Mouse (Mus musculus) C2C12 (cell line): Measurements from ENCODE around the gene Mxra7. TPM values are rescaled to one million over a fixed set of nuclear protein-coding genes. Genes with fewer than 3 reads are reported as not detected.
"Not testable (repeated sequence)": the region's sequence is repeated elsewhere in the genome, so short reads cannot be mapped to it uniquely, and the experiment has no call there.

Experiments used
- H3K27me3 ChIP-seq: one replicate; pipeline ENCODE4 v1.6.1; 2011; ENCODE audit not compliant: control insufficient read depth, insufficient read depth, insufficient read length
- H3K36me3 ChIP-seq: one replicate; pipeline ENCODE4 v1.6.1; 2011; ENCODE audit not compliant: control insufficient read depth, insufficient read depth
- H3K4me3 ChIP-seq: one replicate; pipeline ENCODE4 v1.5.1; 2011; ENCODE audit warnings: mild to moderate bottlenecking, control low read depth; ENCODE audit not compliant: poor library complexity, insufficient read depth, severe bottlenecking
- H3K79me2 ChIP-seq: one replicate; pipeline ENCODE4 v1.6.1; 2011; ENCODE audit not compliant: control insufficient read depth, insufficient read depth
- H3K79me3 ChIP-seq: one replicate; pipeline ENCODE4 v1.6.1; 2011; ENCODE audit warnings: low read depth, control low read depth
- H3ac ChIP-seq: one replicate; pipeline ENCODE3; 2011; ENCODE audit warnings: low read depth; ENCODE audit not compliant: control insufficient read depth, insufficient read length
- CEBPB ChIP-seq: IDR thresholded peaks from one replicate; pipeline ENCODE4 v1.6.1; 2011; ENCODE audit warnings: low read depth, mild to moderate bottlenecking, control low read depth, moderate library complexity
- CTCF ChIP-seq: IDR thresholded peaks from one replicate; pipeline ENCODE4 v1.5.1; 2011; ENCODE audit not compliant: control insufficient read depth, insufficient read depth, insufficient read length
- FOSL1 ChIP-seq: IDR thresholded peaks from one replicate; pipeline ENCODE4 v1.8.0; 2011; ENCODE audit warnings: mild to moderate bottlenecking, low read length; ENCODE audit not compliant: poor library complexity, insufficient read depth, severe bottlenecking
- MAX ChIP-seq: IDR thresholded peaks from one replicate; pipeline ENCODE4 v1.6.1; 2011; ENCODE audit warnings: mild to moderate bottlenecking, control low read depth
- MYOD1 ChIP-seq: IDR thresholded peaks from one replicate; pipeline ENCODE4 v1.6.1; 2011; ENCODE audit warnings: low read depth; ENCODE audit not compliant: control insufficient read depth, insufficient read length
- MYOG ChIP-seq: IDR thresholded peaks from one replicate; pipeline ENCODE4 v1.6.1; 2011; ENCODE audit not compliant: control insufficient read depth, insufficient read length; ENCODE audit errors: extremely low read depth
- USF1 ChIP-seq: IDR thresholded peaks from one replicate; pipeline ENCODE4 v1.6.1; 2011; ENCODE audit warnings: low read depth, mild to moderate bottlenecking, control low read depth, moderate library complexity
- polyA plus RNA-seq: library from polyadenylated mRNA; unstranded; fragments of >200 nt; fragmentation: generic; extraction: Trizol; gene quantifications from one replicate; pipeline ENCODE4 v1.2.1, GENCODE M21; 2012; ENCODE audit warnings: missing spikeins

Mxra7 gene
- polyA plus RNA-seq, 1 experiment, result 70.2 TPM

- Histone ChIP-seq H3K79me2 (peaks cover 76% of the 10 kb centered on the region), H3K27me3 (no peaks in the 10 kb centered on the region), H3K79me3 (peaks cover 58% of the 10 kb centered on the region), H3ac (no peak overlapping the region), H3K4me3 (no peak overlapping the region), H3K36me3 (peaks cover 86% of the 10 kb centered on the region)
- TF ChIP-seq CTCF (no peak), MAX (no peak), CEBPB (no peak), USF1 (no peak), FOSL1 (no peak), MYOG (no peak), MYOD1 (no peak)
These were observed 9.6 kb upstream of the Mxra7 start for GRCm38 (mm10) chr11:116837441-116837840.

GRCm38 (mm10) chr11:116836283-116836682 lies 8.4 kb upstream of the Mxra7 start:
- peak; percentile 65 for TF ChIP-seq MYOD1
- no peak for TF ChIP-seq MYOG
- no peak for TF ChIP-seq CEBPB
- no peak for TF ChIP-seq CTCF
- peak; percentile 64 for TF ChIP-seq MAX
- no peak for TF ChIP-seq USF1
- TF ChIP-seq FOSL1, result no peak
- Histone ChIP-seq H3K36me3 (peaks cover 80% of the 10 kb centered on the region), H3K27me3 (no peaks in the 10 kb centered on the region), H3K79me2 (peaks cover 65% of the 10 kb centered on the region), H3K79me3 (peaks cover 47% of the 10 kb centered on the region), H3ac (peak overlapping the region; percentile 10), H3K4me3 (no peak overlapping the region)

- TF ChIP-seq MYOG (no peak), USF1 (no peak), CEBPB (no peak), FOSL1 (no peak), MYOD1 (no peak), MAX (no peak), CTCF (no peak)
- Histone ChIP-seq H3K4me3 (no peak overlapping the region), H3K79me2 (peaks cover 51% of the 10 kb centered on the region), H3K79me3 (peaks cover 34% of the 10 kb centered on the region), H3K27me3 (no peaks in the 10 kb centered on the region), H3K36me3 (peaks cover 67% of the 10 kb centered on the region), H3ac (no peak overlapping the region)
These were observed 7.1 kb upstream of the Mxra7 start for GRCm38 (mm10) chr11:116834954-116835353.

DNA sequence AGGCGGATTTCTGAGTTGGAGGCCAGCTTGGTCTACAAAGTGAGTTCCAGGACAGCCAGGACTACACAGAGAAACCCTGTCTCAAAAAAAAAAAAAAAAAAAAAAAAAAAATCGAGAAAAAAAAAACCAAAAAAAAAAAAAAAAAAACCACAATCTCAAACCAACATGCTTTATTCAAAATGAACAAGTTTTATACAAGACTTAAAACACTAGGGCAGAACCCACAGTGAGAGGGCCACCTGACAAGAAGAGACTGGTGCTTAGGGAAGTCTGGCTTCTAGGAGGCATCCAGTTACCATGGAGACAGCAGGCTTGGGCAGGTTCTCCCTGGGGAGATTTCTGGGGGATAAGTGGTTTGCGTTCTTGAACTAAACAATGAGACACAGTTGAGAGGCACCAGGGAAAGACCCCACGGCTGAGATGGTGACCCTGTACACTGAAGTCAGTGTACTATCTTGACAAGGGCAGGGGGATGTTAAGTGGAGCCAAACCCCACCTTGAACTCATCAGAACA lies 4.4 kb upstream of the Mxra7 start:
- peaks cover 12% of the 10 kb centered on the region for H3K79me3 ChIP-seq
- no peak overlapping the region for H3ac ChIP-seq
- H3K79me2 ChIP-seq, result peaks cover 35% of the 10 kb centered on the region
- no peak for TF ChIP-seq CTCF
- TF ChIP-seq MAX, result no peak
- peaks cover 40% of the 10 kb centered on the region for H3K36me3 ChIP-seq
- no peak overlapping the region for H3K4me3 ChIP-seq
- H3K27me3 ChIP-seq, result no peaks in the 10 kb centered on the region

GRCm38 (mm10) chr11:116826550-116827504 lies 1.0 kb downstream of the Mxra7 start:
- Histone ChIP-seq H3K27me3 (no peaks in the 10 kb centered on the region), H3K36me3 (peaks cover 9% of the 10 kb centered on the region), H3ac (peak overlapping the region; percentile 94)

GRCm38 (mm10) chr11:116825230-116825629 lies 2.6 kb downstream of the Mxra7 start:
- Histone ChIP-seq H3K27me3 (no peaks in the 10 kb centered on the region), H3K36me3 (peaks cover 10% of the 10 kb centered on the region), H3K79me2 (peaks cover 77% of the 10 kb centered on the region), H3ac (peak overlapping the region; percentile 44), H3K79me3 (peaks cover 43% of the 10 kb centered on the region), H3K4me3 (no peak overlapping the region)
- TF ChIP-seq CEBPB (no peak), MYOD1 (peak; percentile 98)

More at GRCm38 (mm10) chr11:116826550-116827504, 1.0 kb downstream of the Mxra7 start:
- peaks cover 62% of the 10 kb centered on the region for H3K79me2 ChIP-seq
- TF ChIP-seq USF1 (no peak), MYOD1 (no peak), MAX (peak; percentile 31)
- H3K4me3 ChIP-seq, result peak overlapping the region; percentile 55
- H3K79me3 ChIP-seq, result peaks cover 38% of the 10 kb centered on the region

DNA sequence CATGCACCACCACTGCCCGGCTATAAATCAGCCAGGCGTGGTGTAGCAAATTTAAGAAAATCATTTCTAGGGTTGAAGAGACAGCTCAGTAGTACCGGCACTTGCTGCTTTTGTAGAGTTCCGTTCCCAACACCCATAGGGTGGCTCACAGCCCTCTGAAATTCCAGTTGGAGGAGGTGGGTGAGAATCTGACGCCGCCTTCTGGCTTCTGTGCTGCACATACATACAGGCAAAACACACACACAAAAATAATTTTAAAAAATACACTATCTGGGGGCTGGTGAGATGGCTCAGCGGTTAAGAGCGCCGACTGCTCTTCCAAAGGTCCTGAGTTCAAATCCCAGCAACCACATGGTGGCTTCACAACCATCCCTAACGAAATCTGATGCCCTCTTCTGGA lies 4.0 kb downstream of the Mxra7 start:
- Histone ChIP-seq H3K36me3 (peaks cover 16% of the 10 kb centered on the region), H3K79me3 (peaks cover 53% of the 10 kb centered on the region), H3K79me2 (peaks cover 91% of the 10 kb centered on the region)
- H3K27me3 ChIP-seq, H3K4me3 ChIP-seq, H3ac ChIP-seq: not testable (repeated sequence)
